Mouse (Mus musculus) forebrain, embryonic 11.5 days (tissue): ENCODE data around the gene Celf2. TPM values are rescaled to one million over a fixed set of nuclear protein-coding genes. Genes with fewer than 3 reads are reported as not detected.

Source experiments
- ATAC-seq: fragments of 200-750 bp; cut with Nextera tagmentation; replicated peaks from 2 replicates; pipeline ENCODE4 v1.8.0; 2017; ENCODE audit warnings: moderate TSS enrichment; ENCODE audit not compliant: low FRiP score
- DNase-seq: peaks from one replicate; pipeline ENCODE4 v3.0.0-alpha.2; 2017; ENCODE audit warnings: low spot score
- H3K27ac ChIP-seq: fragments of 300-500 bp; sonication (generic); 2 replicates; pipeline ENCODE4 v1.5.1; 2014; ENCODE audit warnings: low read depth, low read length
- H3K27me3 ChIP-seq: fragments of 300-500 bp; sonication (generic); 2 replicates; pipeline ENCODE4 v1.6.1; 2014; ENCODE audit warnings: mild to moderate bottlenecking, low read length, mixed read lengths; ENCODE audit not compliant: control insufficient read depth, insufficient read depth
- H3K36me3 ChIP-seq: fragments of 300-500 bp; sonication (generic); 2 replicates; pipeline ENCODE4 v1.6.1; 2014; ENCODE audit warnings: mild to moderate bottlenecking, low read length, moderate library complexity, mixed read lengths; ENCODE audit not compliant: control insufficient read depth, insufficient read depth
- H3K4me1 ChIP-seq: fragments of 300-500 bp; sonication (generic); replicated peaks from 2 replicates; pipeline ENCODE4 v1.6.1; 2014; ENCODE audit warnings: low read length, mixed read lengths; ENCODE audit not compliant: control insufficient read depth, insufficient read depth
- H3K4me2 ChIP-seq: fragments of 300-500 bp; sonication (generic); 2 replicates; pipeline ENCODE4 v1.6.1; 2014; ENCODE audit warnings: low read depth, mild to moderate bottlenecking, low read length, moderate library complexity, mixed read lengths; ENCODE audit not compliant: severe bottlenecking
- H3K4me3 ChIP-seq: fragments of 300-500 bp; sonication (generic); 2 replicates; pipeline ENCODE4 v1.5.1; 2014; ENCODE audit warnings: low read depth, low read length
- H3K9ac ChIP-seq: fragments of 300-500 bp; sonication (generic); 2 replicates; pipeline ENCODE4 v1.6.1; 2014; ENCODE audit warnings: low read length
- H3K9me3 ChIP-seq: fragments of 300-500 bp; sonication (generic); 2 replicates; pipeline ENCODE4 v1.6.1; 2016; ENCODE audit warnings: low read length, mixed read lengths; ENCODE audit not compliant: control insufficient read depth
- WGBS: fragments of 180-500 bp; shearing (Covaris S2); extraction: QIAGEN DNeasy Blood & Tissue Kit; methylation state at CpG from one replicate; pipeline ENCODE4 v1.1.7; 2014; 5-methylcytosine and 5-hydroxymethylcytosine counted together
- polyA plus RNA-seq: library from polyadenylated mRNA; unstranded; fragments of >200 nt; fragmentation: Nextera tagmentation; extraction: Ambion mirVana; gene quantifications from 2 replicates; pipeline ENCODE4 v1.2.1, GENCODE M21; 2014

Gene Celf2
- polyA plus RNA-seq, 1 experiment from 2014 or later, result 116 TPM

DNA sequence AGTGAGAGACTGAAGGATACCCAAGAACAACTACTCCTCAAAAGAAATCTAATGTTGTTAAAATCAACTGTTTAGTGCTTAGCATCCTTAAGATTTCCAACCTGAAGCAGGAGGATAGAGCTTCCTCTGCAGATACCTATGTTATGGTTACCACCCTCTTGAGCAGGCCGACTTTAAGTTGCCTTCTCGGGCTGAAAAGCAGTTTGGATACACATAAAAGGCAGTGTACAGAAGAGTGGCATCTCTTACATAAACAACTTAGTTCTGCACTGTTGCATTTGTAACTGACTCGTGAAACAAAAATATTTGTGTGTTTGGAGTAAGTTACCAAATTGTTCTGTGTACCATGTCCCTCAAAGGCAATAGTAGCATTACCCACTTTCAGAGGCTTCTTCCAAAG lies 435.6 kb downstream of the Celf2 start:
- Histone ChIP-seq H3K4me3 (no peak overlapping the region), H3K27me3 (no peaks in the 10 kb centered on the region), H3K27ac (no peak overlapping the region), H3K36me3 (no peaks in the 10 kb centered on the region), H3K4me2 (no peak overlapping the region), H3K9me3 (peaks cover 8% of the 10 kb centered on the region), H3K4me1 (no peaks in the 10 kb centered on the region), H3K9ac (no peak overlapping the region)
- WGBS, result 81% methylated on average over 3 of the region's 3 CpGs
- no peak for ATAC-seq
- no peak for DNase-seq

DNA sequence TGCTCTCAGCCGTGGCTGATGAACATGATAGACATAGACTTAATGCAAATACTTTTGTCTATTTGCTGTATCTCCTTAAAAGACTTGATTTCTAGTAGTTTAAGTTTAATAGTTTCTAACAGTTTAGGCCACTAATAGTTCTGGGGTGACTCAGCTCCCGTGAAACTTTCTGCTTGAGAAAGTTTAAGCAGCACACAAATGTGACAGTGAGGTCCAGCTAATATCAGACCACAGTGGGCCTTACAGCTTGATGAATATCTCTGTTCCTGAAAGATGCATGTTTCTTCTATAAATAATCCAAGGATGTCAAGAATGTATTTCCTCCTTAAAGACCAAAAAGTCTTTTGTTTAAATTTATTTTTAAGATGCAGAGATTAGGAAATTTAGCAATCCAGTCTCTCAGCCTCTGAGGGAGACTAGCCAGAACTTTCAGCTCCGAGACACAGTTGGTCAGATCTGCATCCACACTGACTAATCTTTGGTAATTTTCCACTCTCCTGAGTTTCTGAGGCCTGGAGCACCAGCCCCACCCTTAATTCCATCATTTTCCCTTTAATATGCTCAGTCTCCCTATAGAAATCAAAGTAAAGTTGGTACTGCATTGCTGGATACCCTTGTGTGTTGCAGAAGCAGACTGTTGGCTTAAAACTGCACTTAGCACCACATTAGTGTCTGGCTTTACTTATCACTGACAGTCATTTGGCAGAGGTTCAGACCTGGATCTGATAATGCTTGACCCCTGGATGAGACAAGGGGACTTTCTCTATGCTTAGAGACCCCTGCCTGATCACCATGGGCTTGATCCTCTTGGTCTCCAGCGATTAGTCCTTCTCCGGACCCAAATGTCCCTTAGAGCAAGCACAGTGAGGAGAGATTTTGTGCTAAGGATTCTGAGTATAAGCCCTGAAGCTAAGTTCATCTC lies 436.8 kb downstream of the Celf2 start:
- no peak overlapping the region for H3K4me3 ChIP-seq
- DNase-seq (no peak), ATAC-seq (no peak)
- 82% methylated on average over 5 of the region's 5 CpGs for WGBS
- H3K9me3 ChIP-seq, result peaks cover 8% of the 10 kb centered on the region
- H3K4me2 ChIP-seq, result no peak overlapping the region
- H3K27ac ChIP-seq, result no peak overlapping the region
- no peaks in the 10 kb centered on the region for H3K36me3 ChIP-seq
- no peaks in the 10 kb centered on the region for H3K27me3 ChIP-seq
- H3K9ac ChIP-seq, result no peak overlapping the region
- H3K4me1 ChIP-seq, result no peaks in the 10 kb centered on the region

DNA sequence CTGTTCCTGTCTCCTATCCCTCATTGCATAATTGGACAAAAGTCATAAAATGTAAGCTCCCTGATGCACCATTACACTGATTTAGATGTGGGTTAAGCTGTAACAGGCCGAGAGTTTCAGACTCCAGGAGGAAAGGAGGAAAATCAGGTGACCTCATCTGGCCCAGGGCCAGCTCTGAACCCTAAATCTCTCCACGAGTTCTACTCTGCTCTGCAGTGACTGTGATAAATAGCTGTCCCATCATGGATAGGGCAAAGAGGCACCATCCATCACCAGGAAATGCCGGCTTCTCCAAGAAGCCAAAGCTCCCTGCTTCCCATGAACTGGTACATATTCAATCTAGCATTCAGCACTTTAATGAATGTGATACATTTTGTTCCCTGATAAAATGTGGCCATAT lies 439.9 kb downstream of the Celf2 start:
- Histone ChIP-seq H3K4me1 (no peaks in the 10 kb centered on the region), H3K36me3 (no peaks in the 10 kb centered on the region), H3K9ac (no peak overlapping the region), H3K4me3 (no peak overlapping the region), H3K27me3 (no peaks in the 10 kb centered on the region), H3K27ac (no peak overlapping the region), H3K4me2 (no peak overlapping the region), H3K9me3 (no peaks in the 10 kb centered on the region)
- no peak for DNase-seq
- WGBS, result 76% methylated on average over 3 of the region's 3 CpGs
- ATAC-seq, result no peak

DNA sequence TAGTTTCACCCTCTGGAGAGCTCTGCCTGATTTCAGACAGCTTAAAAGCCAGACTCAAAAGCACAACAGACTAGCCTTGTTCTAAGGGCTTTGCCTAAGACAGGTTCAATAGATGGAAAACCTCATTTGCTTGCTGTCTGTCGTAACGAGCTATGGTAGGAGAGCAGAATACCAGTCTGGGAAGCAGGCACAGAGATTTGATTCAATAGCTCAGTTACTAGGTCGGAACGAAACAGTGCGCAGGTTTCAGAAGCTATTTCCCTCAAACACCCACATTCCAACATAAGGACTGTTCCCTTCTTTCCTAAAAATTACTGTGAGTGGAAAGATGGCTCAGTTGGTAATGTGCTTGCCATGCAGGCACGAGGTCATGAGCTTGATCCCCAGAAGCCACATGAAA lies 441.1 kb downstream of the Celf2 start:
- Histone ChIP-seq H3K36me3 (no peaks in the 10 kb centered on the region), H3K4me1 (peaks cover 5% of the 10 kb centered on the region), H3K4me3 (no peak overlapping the region), H3K27ac (no peak overlapping the region), H3K4me2 (no peak overlapping the region), H3K9ac (no peak overlapping the region), H3K9me3 (no peaks in the 10 kb centered on the region), H3K27me3 (no peaks in the 10 kb centered on the region)
- DNase-seq (no peak), ATAC-seq (no peak)
- 66% methylated on average over 6 of the region's 6 CpGs for WGBS

DNA sequence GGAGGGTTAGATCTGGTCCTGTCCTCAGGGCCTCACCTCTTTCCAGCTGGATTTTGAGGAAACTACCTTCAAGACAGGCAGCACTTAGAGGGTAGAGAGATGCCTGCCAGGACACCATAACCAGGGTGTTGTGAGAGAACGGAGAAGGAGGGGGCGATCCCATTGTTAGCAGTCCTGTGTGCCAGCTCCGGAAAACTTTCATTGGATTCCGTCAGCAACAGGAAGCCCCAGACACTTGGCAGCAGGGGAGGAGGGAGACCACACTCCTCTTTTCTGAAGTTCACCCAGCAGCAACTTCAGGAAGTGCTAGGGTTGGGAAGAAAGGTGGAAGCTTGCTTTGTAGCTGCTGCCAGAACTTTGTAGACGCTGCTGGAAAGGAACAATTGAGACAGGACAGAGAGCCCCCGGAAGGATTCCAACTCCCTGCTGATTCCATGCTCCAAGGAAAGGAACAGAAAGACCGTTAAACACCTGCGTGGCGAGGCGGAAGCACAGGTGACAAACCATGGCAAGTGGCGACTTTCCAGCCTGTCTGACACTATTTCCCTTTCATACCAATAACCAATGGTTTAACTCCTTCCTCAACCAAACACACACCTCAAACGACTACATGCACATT lies 445.7 kb downstream of the Celf2 start:
- WGBS, result 20% methylated on average over 12 of the region's 12 CpGs
- Histone ChIP-seq H3K27me3 (no peaks in the 10 kb centered on the region), H3K27ac (0 out of 2 replicates have a peak overlapping the region, but pooled peaks have one; percentile 39), H3K4me3 (no peak overlapping the region), H3K9me3 (no peaks in the 10 kb centered on the region), H3K36me3 (no peaks in the 10 kb centered on the region), H3K4me2 (peak overlapping the region; percentile 32; the same call in 1 of the 2 replicates), H3K9ac (peak overlapping the region; percentile 44), H3K4me1 (peaks cover 6% of the 10 kb centered on the region)
- peak; percentile 34 for ATAC-seq
- DNase-seq, result no peak

DNA sequence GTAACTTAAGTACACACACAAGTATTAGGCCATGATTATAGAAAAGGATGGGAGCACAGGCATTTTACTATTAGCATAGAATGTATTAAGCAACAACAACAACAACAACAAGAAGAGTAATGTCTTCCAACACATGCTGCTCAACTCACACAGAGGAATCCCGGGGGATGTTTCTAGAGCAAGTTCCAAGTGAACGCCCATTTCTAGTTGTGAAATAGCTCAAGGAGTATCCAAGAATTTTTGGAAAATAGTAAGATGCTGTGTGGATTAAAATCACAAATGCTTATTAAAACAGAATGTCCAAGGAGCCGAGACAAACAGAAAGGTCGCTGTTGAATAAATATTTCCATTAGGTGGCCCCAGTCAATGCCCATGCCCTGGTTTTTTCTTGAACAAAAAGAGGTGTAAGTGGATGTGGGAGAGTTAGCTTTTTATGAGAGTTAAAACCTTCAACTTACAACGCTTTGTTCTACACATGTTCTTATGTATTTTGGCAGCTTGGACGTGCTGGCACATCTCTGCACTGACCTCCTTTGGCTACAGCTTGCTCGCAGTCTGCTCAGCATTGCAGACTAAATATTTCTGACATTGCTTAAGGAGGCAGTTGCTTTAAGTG lies 448.8 kb downstream of the Celf2 start:
- 89% methylated on average over 7 of the region's 7 CpGs for WGBS
- DNase-seq (no peak), ATAC-seq (no peak)
- Histone ChIP-seq H3K4me1 (peaks cover 6% of the 10 kb centered on the region), H3K9ac (no peak overlapping the region), H3K27me3 (no peaks in the 10 kb centered on the region), H3K27ac (no peak overlapping the region), H3K4me2 (no peak overlapping the region), H3K9me3 (no peaks in the 10 kb centered on the region), H3K4me3 (no peak overlapping the region), H3K36me3 (no peaks in the 10 kb centered on the region)

DNA sequence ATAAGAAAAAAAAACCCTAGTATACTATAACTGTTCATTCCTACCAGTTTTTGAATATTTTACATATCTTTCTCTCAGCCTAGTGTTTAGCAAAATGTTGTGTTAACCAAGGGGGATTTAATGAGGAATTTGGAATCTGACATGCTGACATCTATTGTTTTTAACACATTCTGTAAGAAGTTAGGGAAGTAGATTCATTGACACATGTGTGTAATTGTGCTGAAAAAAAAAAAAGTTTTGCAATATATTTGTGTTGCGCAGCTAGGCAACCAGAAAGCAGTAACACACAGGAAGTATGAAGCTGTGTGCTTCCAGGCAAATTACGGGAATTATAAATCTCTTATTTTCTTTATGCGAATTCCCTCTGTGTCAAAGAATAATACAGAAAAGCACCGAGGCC lies 453.0 kb downstream of the Celf2 start:
- Histone ChIP-seq H3K27me3 (no peaks in the 10 kb centered on the region), H3K4me2 (no peak overlapping the region), H3K36me3 (no peaks in the 10 kb centered on the region), H3K4me1 (no peaks in the 10 kb centered on the region), H3K4me3 (no peak overlapping the region), H3K9ac (no peak overlapping the region), H3K27ac (no peak overlapping the region), H3K9me3 (no peaks in the 10 kb centered on the region)
- ATAC-seq (no peak), DNase-seq (no peak)
- WGBS, result 79% methylated on average over 4 of the region's 4 CpGs

DNA sequence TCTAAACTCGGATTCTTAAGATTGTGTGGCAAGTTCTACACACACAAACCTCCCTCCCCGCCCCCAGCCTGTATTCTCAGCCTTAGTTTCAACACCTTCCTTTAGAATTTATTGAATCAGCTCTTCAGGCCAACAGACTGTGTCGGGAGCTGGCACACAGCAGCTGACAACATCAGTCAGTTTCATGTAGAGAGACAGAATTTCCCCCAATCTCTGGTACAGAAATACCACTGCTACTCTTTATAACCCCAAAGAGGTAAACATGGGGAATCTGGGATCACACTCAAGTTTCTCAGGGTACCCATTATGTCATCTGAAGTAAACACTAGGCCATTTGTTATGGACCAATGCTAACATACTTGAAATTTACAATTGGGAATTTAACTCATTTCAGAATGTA lies 453.4 kb downstream of the Celf2 start:
- no peak for DNase-seq
- H3K27ac ChIP-seq, result no peak overlapping the region
- no peaks in the 10 kb centered on the region for H3K27me3 ChIP-seq
- no peaks in the 10 kb centered on the region for H3K9me3 ChIP-seq
- no peak overlapping the region for H3K9ac ChIP-seq
- no peaks in the 10 kb centered on the region for H3K36me3 ChIP-seq
- WGBS, result 64% methylated on average over 3 of the region's 3 CpGs
- H3K4me1 ChIP-seq, result no peaks in the 10 kb centered on the region
- no peak overlapping the region for H3K4me3 ChIP-seq
- ATAC-seq, result no peak
- no peak overlapping the region for H3K4me2 ChIP-seq
